Mouse (Mus musculus) liver, adult 2 months (tissue): Measurements from ENCODE around the gene Rrp12.

Experiments
- CTCF ChIP-seq: fragments of 200-500 bp; IDR thresholded peaks from 2 replicates; pipeline ENCODE4 v1.5.1; 2011; ENCODE audit warnings: low read depth, low read length, control low read depth
- POLR2A ChIP-seq: fragments of 200-500 bp; IDR thresholded peaks from 2 replicates; pipeline ENCODE4 v1.6.1; 2011; ENCODE audit warnings: low read length, control low read depth; ENCODE audit not compliant: insufficient read depth; ENCODE audit errors: extremely low read depth

DNA sequence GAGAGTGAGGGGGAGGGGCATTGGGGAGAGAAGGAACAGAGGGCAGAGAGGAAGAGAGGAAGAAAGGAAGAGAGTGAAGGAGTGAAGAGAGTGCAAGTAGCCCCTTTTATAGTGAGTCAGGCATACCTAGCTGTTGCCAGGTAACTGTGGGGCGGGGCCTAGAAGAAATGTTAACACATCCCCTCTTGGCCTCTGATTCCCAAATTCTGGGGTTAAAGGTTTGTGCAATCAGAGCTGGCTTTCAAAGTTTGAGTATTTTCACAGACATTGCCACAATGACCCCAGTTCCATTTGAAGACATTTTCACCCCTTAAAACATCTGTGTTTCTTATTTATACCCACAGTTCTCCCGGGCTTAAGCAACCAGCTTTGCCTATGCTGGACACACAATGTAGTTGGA, 9.3 kb upstream of the Rrp12 start:
- TF ChIP-seq CTCF = no peak
- no peak for TF ChIP-seq POLR2A
